Mouse (Mus musculus): ENCODE measurements around the gene Rrm2.

Rrm2 gene

GRCm38 (mm10) chr12:24682563-24682962, 25.5 kb upstream of the Rrm2 start:
- no peaks in the 10 kb centered on the region for H3K9me3 ChIP-seq (ENCODE audit: low read length)
- no peak for TF ChIP-seq CTCF (conservative IDR thresholded peaks at IDR 0.05; ENCODE audit: low read length)
- no peak for TF ChIP-seq NANOG (IDR thresholded peaks at IDR 0.05; ENCODE audit: borderline replicate concordance, low read length)
- no peak for TF ChIP-seq POU5F1 (IDR thresholded peaks at IDR 0.05; ENCODE audit: borderline replicate concordance, low read length)
- H3K27me3 ChIP-seq (ENCODE audit: insufficient read depth, low read length), result peaks cover 76% of the 10 kb centered on the region
- H3K36me3 ChIP-seq (ENCODE audit: insufficient read depth, low read length), result no peaks in the 10 kb centered on the region
- no peak overlapping the region for H3K4me3 ChIP-seq (replicated peaks; ENCODE audit: low read length)
- peaks cover 17% of the 10 kb centered on the region for H3K4me1 ChIP-seq (replicated peaks; ENCODE audit: low read depth, low read length)

DNA sequence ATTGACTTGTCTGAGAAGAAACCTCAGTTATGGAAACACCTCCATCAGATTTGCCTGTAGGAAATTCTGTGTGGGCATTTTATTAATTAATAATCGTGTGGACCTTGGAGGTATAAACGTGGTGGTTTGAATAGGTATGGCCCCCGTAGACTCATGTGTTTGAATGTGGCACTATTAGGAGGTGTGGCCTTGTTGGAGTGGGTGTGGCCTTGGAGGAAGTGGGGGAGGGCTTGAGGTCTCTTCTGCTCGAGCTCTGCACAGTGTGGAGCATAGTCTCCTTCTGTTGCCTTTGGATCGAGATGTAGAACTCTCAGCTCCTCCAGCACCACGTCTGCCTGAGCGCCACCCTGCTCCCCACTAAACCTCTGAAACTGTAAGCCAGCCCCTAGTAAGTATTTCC, 24.6 kb upstream of the Rrm2 start:
- Histone ChIP-seq H3K4me1 (replicated peaks; ENCODE audit: low read depth, low read length) (peaks cover 17% of the 10 kb centered on the region), H3K27me3 (ENCODE audit: insufficient read depth, low read length) (peaks cover 74% of the 10 kb centered on the region), H3K9me3 (ENCODE audit: low read length) (no peaks in the 10 kb centered on the region), H3K4me3 (replicated peaks; ENCODE audit: low read length) (no peak overlapping the region), H3K36me3 (ENCODE audit: insufficient read depth, low read length) (no peaks in the 10 kb centered on the region)
- TF ChIP-seq POU5F1 (IDR thresholded peaks at IDR 0.05; ENCODE audit: borderline replicate concordance, low read length) (no peak), CTCF (conservative IDR thresholded peaks at IDR 0.05; ENCODE audit: low read length) (no peak), NANOG (IDR thresholded peaks at IDR 0.05; ENCODE audit: borderline replicate concordance, low read length) (no peak)

DNA sequence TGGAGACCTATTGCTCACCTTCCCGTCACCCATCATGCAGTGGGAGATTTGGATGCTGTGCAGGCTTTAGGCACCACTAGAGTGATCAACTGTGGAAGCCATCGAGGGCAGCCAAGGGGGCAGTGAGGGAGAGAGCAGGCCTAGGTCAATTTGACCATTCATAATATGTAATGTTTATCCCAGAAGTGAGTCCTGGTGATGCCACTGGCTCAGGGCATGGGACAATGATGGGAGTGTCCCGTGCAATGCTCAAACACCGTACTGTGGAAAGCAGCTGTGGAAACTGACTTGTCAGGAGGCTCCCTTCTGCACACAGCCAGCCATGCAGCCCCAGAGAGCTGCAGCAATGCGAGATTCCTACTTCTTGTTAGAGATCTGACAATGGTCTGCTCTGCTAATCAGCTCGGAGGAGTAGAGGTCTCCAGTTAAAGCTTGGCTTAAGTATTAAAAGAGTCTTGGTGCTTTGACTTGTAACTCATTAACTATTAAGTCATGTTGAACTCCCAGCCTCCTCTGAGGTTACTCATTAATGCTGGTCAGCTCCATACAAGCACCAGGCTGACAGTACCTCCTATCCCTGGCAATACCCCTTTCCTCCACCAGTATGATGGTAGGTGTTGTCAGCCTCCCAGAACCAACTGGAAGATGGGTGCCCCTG, 21.9 kb upstream of the Rrm2 start:
- Histone ChIP-seq H3K27me3 (ENCODE audit: insufficient read depth, low read length) (peaks cover 48% of the 10 kb centered on the region), H3K4me3 (replicated peaks; ENCODE audit: low read length) (no peak overlapping the region), H3K36me3 (ENCODE audit: insufficient read depth, low read length) (no peaks in the 10 kb centered on the region), H3K4me1 (replicated peaks; ENCODE audit: low read depth, low read length) (peaks cover 12% of the 10 kb centered on the region), H3K9me3 (ENCODE audit: low read length) (no peaks in the 10 kb centered on the region)
- no peak for TF ChIP-seq POU5F1 (IDR thresholded peaks at IDR 0.05; ENCODE audit: borderline replicate concordance, low read length)
- TF ChIP-seq NANOG (IDR thresholded peaks at IDR 0.05; ENCODE audit: borderline replicate concordance, low read length), result no peak
- no peak for TF ChIP-seq CTCF (conservative IDR thresholded peaks at IDR 0.05; ENCODE audit: low read length)

- peaks cover 6% of the 10 kb centered on the region for H3K4me1 ChIP-seq (replicated peaks; ENCODE audit: low read depth, low read length)
- no peaks in the 10 kb centered on the region for H3K9me3 ChIP-seq (ENCODE audit: low read length)
- H3K36me3 ChIP-seq (ENCODE audit: insufficient read depth, low read length), result no peaks in the 10 kb centered on the region
- peaks cover 41% of the 10 kb centered on the region for H3K27me3 ChIP-seq (ENCODE audit: insufficient read depth, low read length)
- no peak for TF ChIP-seq CTCF (conservative IDR thresholded peaks at IDR 0.05; ENCODE audit: low read length)
- no peak for TF ChIP-seq POU5F1 (IDR thresholded peaks at IDR 0.05; ENCODE audit: borderline replicate concordance, low read length)
- TF ChIP-seq NANOG (IDR thresholded peaks at IDR 0.05; ENCODE audit: borderline replicate concordance, low read length), result no peak
- H3K4me3 ChIP-seq (replicated peaks; ENCODE audit: low read length), result no peak overlapping the region
Measured at GRCm38 (mm10) chr12:24686696-24687346, 21.2 kb upstream of the Rrm2 start.

GRCm38 (mm10) chr12:24690351-24690750, 17.7 kb upstream of the Rrm2 start:
- H3K36me3 ChIP-seq (ENCODE audit: insufficient read depth, low read length), result no peaks in the 10 kb centered on the region

GRCm38 (mm10) chr12:24696500-24697483, 11.2 kb upstream of the Rrm2 start:
- Histone ChIP-seq H3K27me3 (ENCODE audit: insufficient read depth, low read length) (no peaks in the 10 kb centered on the region), H3K36me3 (ENCODE audit: insufficient read depth, low read length) (no peaks in the 10 kb centered on the region), H3K4me1 (replicated peaks; ENCODE audit: low read depth, low read length) (peaks cover 12% of the 10 kb centered on the region), H3K4me3 (replicated peaks; ENCODE audit: low read length) (peak overlapping the region; percentile 59), H3K9me3 (ENCODE audit: low read length) (no peaks in the 10 kb centered on the region)
- TF ChIP-seq NANOG (IDR thresholded peaks at IDR 0.05; ENCODE audit: borderline replicate concordance, low read length) (no peak), CTCF (conservative IDR thresholded peaks at IDR 0.05; ENCODE audit: low read length) (peak; percentile 69), POU5F1 (IDR thresholded peaks at IDR 0.05; ENCODE audit: borderline replicate concordance, low read length) (no peak)

More at GRCm38 (mm10) chr12:24690351-24690750, 17.7 kb upstream of the Rrm2 start:
- Histone ChIP-seq H3K4me1 (replicated peaks; ENCODE audit: low read depth, low read length) (0 out of 2 replicates have a peak, but pooled peaks cover 2% of the 10 kb centered on the region), H3K4me3 (replicated peaks; ENCODE audit: low read length) (no peak overlapping the region), H3K9me3 (ENCODE audit: low read length) (no peaks in the 10 kb centered on the region), H3K27me3 (ENCODE audit: insufficient read depth, low read length) (peaks cover 8% of the 10 kb centered on the region)
- no peak for TF ChIP-seq CTCF (conservative IDR thresholded peaks at IDR 0.05; ENCODE audit: low read length)
- no peak for TF ChIP-seq POU5F1 (IDR thresholded peaks at IDR 0.05; ENCODE audit: borderline replicate concordance, low read length)
- TF ChIP-seq NANOG (IDR thresholded peaks at IDR 0.05; ENCODE audit: borderline replicate concordance, low read length), result no peak

- Histone ChIP-seq H3K27me3 (ENCODE audit: insufficient read depth, low read length) (no peaks in the 10 kb centered on the region), H3K4me1 (replicated peaks; ENCODE audit: low read depth, low read length) (peaks cover 12% of the 10 kb centered on the region), H3K4me3 (replicated peaks; ENCODE audit: low read length) (peak overlapping the region; percentile 59), H3K9me3 (ENCODE audit: low read length) (no peaks in the 10 kb centered on the region), H3K36me3 (ENCODE audit: insufficient read depth, low read length) (no peaks in the 10 kb centered on the region)
- TF ChIP-seq NANOG (IDR thresholded peaks at IDR 0.05; ENCODE audit: borderline replicate concordance, low read length) (no peak), CTCF (conservative IDR thresholded peaks at IDR 0.05; ENCODE audit: low read length) (peak; percentile 46)
Measured at GRCm38 (mm10) chr12:24697484-24698204, 10.4 kb upstream of the Rrm2 start.
